Mouse (Mus musculus) left cerebral cortex, adult 9 months (tissue): ENCODE results near the gene Zdhhc19.
A peak's percentile ranks its signal among the peaks of the same experiment; 100 is the strongest.

Experiments used
- DNase-seq, 2 experiments: peaks; one replicate each; pipeline ENCODE4 v3.0.0; 2022; ENCODE audit warnings: low spot score in 2 of 2

Zdhhc19 gene

DNA sequence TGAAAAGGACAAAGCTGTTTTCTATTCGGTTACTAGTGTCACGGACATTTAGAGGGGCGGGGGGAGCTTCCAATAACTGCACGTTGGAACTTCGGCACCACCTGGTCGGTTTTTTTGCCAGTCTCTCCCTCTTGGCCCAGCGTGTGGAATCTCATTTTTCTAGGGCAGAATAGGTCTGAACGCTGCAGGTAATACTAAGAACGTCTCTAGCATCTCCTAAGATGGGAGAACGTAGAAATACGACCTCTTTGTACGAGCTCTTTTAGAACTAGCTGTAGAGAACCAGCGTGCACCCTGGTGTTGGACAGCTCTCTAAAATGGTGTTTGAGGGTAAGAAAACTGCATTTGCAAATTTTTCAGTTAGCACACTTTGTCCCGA, 113.3 kb downstream of the Zdhhc19 start:
- DNase-seq: peak in 1 of 2 experiments; percentile 10

DNA sequence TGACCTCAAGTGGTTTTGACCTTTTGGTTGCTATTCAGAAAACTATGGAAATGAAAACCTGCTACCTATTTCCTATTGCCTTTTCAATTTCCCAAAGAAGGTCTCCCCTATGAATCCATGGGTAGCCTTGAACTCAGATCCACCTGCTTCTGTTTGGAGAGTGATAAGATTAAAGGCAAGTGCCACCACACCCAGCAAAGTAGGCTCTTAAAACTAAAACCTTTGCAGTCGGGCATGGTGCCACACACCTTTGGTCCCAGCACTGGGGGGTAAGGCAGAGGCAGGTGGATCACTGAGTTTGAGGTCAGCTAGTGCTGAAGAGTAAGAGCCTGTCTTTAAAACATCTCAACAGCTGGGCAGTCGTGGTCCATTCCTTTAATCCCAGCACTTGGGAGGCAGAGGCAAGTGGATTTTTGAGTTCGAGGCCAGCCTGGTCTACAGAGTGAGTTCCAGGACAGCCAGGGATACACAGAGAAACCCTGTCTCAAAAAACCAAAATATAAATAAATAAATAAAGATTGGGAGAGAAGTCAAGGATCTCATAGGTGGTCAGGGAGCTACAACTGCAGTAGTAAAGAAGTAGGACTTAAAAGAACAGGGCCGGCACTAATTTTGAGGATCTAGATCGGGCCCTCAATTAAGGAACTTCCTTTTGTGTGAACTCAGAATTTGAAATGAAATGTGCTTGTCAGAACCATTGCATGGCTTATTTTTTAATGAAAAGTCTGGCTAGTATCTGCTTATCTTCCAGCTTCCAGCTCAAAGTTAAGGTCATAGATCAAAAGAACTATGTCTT, 114.6 kb downstream of the Zdhhc19 start:
- no peak for DNase-seq
